Mouse (Mus musculus): ENCODE measurements around the gene Sppl2b. TPM values are rescaled to one million over a fixed set of nuclear protein-coding genes. Genes with fewer than 3 reads are reported as not detected.

Sppl2b gene
- polyA plus RNA-seq, 1 experiment from 2014 or later = 56.6 TPM

DNA sequence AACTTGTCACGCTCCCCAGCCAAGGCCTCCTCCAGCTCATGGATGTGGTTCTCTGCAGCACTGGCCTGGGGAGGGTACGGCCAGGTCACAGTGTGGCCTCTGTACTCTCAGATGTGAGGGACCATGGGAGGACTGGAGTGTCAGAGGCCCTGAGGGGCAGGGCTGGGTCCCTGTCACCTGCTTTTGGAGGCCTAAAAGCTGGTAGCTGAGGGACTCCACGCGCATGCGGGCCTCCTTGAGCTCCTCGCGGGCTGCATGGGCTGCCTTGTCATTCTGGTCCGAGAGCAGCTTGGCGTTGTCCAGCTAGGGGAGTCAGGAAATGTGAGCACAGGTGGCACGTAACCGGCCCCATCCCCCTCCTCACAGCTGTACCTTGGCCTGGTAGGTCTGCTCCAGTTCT lies 49.6 kb downstream of the Sppl2b start:
- WGBS = 92% methylated on average over 11 of the region's 11 CpGs
- H3K36me3 ChIP-seq = peaks cover 76% of the 10 kb centered on the region
- no peak overlapping the region for H3K9ac ChIP-seq
- H3K4me2 ChIP-seq (replicated peaks) = no peak overlapping the region
- H3K27me3 ChIP-seq = no peaks in the 10 kb centered on the region
- H3K9me3 ChIP-seq (replicated peaks) = no peaks in the 10 kb centered on the region
- peaks cover 3% of the 10 kb centered on the region for H3K4me1 ChIP-seq
- H3K4me3 ChIP-seq = no peak overlapping the region; the same call in 1 of the 2 replicates
- ATAC-seq (ENCODE audit: low FRiP score) = no peak
- H3K27ac ChIP-seq = no peak overlapping the region

- no peak overlapping the region for H3K9ac ChIP-seq
- H3K36me3 ChIP-seq = peaks cover 81% of the 10 kb centered on the region
- H3K4me3 ChIP-seq = no peak overlapping the region
- ATAC-seq (ENCODE audit: low FRiP score) = no peak
- no peak overlapping the region for H3K4me2 ChIP-seq (replicated peaks)
- no peaks in the 10 kb centered on the region for H3K4me1 ChIP-seq
- no peak overlapping the region for H3K27ac ChIP-seq
- H3K9me3 ChIP-seq (replicated peaks) = no peaks in the 10 kb centered on the region
- 94% methylated on average over 22 of the region's 22 CpGs for WGBS
- no peaks in the 10 kb centered on the region for H3K27me3 ChIP-seq
These were observed 54.5 kb downstream of the Sppl2b start for GRCm38 (mm10) chr10:80909375-80910162.

DNA sequence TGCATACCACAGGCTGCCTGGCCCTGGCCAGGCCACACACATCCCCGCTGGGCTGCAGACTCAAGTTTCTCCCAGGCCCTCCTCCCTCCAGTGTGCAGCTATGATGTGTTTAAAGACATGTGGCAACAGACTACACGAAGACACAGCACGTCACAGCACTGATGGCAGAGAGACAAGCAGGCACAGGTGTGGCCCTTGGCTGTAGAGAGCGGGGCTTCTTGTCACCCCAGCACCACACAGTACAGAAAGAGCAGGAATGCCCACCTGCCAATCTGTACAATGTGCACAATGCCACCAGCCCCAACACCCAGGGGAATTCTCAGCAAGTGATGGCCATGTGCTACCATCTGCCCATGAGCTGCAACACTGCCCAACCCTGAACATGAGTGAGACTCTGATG lies 56.3 kb downstream of the Sppl2b start:
- no peaks in the 10 kb centered on the region for H3K9me3 ChIP-seq (replicated peaks)
- H3K27ac ChIP-seq = no peak overlapping the region
- H3K4me3 ChIP-seq = no peak overlapping the region
- H3K4me1 ChIP-seq = peaks cover 11% of the 10 kb centered on the region
- H3K4me2 ChIP-seq (replicated peaks) = no peak overlapping the region
- H3K9ac ChIP-seq = no peak overlapping the region
- 94% methylated on average over 4 of the region's 4 CpGs for WGBS
- peaks cover 76% of the 10 kb centered on the region for H3K36me3 ChIP-seq
- ATAC-seq (ENCODE audit: low FRiP score) = no peak
- H3K27me3 ChIP-seq = no peaks in the 10 kb centered on the region

DNA sequence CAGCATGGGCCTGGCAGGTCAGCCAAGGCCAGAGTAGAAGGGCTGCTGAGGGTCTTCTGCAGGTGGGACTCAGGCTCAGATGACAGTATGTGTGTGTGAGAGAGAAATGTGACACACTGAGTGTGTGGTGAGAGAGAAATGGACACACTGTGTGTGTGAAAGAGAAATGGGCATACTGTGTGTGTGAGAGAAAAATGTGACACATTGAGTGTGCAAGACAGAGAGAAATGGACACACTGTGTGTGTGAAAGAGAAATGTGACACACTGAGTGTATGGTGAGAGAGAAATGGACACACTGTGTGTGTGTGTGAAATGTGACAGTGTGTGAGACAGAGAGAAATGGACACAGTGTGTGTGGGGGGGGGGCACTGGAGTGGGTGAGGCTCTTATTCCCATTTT lies 56.8 kb downstream of the Sppl2b start:
- Histone ChIP-seq H3K9ac (no peak overlapping the region), H3K4me2 (replicated peaks) (no peak overlapping the region), H3K27ac (no peak overlapping the region), H3K9me3 (replicated peaks) (no peaks in the 10 kb centered on the region), H3K4me1 (peaks cover 16% of the 10 kb centered on the region), H3K4me3 (no peak overlapping the region), H3K27me3 (no peaks in the 10 kb centered on the region), H3K36me3 (peaks cover 73% of the 10 kb centered on the region)
- no peak for ATAC-seq (ENCODE audit: low FRiP score)

DNA sequence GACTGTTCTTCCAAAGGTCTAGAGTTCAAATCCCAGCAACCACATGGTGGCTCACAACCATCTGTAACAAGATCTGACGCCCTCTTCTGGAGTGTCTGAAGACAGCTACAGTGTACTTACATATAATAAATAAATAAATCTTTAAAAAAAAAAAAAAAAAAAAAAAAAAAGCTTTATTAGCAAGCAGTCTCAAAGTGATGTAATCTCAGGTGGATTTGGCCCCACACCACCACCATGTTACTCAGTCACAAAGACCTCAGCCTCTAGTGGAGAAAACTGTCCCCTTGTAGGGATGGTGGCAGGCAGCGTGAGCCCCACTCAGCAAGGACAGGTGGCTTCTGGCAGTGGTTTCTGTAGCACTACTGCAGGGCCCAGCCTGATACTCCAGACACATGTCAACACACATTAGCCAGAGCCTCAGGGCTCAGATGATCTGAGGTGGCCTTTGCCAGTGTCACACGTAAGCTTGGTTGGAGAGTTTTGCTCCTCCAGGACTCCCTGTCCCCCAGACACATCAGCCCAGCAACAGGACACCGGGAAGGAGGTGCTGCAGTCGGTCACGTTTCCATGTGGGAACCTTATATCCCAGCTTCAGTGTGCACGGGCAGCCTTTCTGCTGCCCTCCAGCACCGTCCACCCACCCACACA lies 58.4 kb downstream of the Sppl2b start:
- Histone ChIP-seq H3K9ac (no peak overlapping the region), H3K4me1 (peaks cover 26% of the 10 kb centered on the region), H3K27ac (no peak overlapping the region), H3K27me3 (no peaks in the 10 kb centered on the region), H3K4me3 (no peak overlapping the region), H3K9me3 (replicated peaks) (no peaks in the 10 kb centered on the region), H3K4me2 (replicated peaks) (no peak overlapping the region), H3K36me3 (peaks cover 57% of the 10 kb centered on the region)
- no peak for ATAC-seq (ENCODE audit: low FRiP score)
- 84% methylated on average over 7 of the region's 8 CpGs for whole genome bisulfite sequencing

DNA sequence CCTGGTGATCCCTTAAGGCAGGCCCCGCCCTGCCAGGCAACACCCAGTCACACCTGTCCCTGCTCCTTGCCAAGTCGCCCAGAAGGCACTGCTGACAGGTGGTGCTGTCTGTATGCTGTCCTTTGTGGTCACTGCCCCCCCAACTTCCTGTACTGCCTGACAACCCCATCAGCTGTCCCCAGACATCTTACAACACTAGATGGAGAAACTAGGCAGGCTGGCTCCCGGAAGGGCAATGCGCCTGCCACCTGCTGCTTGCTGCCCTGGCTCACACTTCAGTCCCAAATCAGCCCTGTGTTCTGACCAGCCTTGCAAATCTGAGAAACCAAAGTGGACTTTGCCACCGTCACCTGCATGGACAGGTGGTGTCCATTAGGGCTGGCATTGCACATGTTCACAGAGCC lies 59.2 kb downstream of the Sppl2b start:
- Histone ChIP-seq H3K9me3 (replicated peaks) (no peaks in the 10 kb centered on the region), H3K36me3 (peaks cover 49% of the 10 kb centered on the region), H3K4me1 (peaks cover 28% of the 10 kb centered on the region), H3K27ac (no peak overlapping the region), H3K4me2 (replicated peaks) (no peak overlapping the region), H3K4me3 (no peak overlapping the region), H3K27me3 (peaks cover 3% of the 10 kb centered on the region; the same call in 1 of the 2 replicates), H3K9ac (no peak overlapping the region)
- no peak for ATAC-seq (ENCODE audit: low FRiP score)
- WGBS = 92% methylated on average over 5 of the region's 5 CpGs

DNA sequence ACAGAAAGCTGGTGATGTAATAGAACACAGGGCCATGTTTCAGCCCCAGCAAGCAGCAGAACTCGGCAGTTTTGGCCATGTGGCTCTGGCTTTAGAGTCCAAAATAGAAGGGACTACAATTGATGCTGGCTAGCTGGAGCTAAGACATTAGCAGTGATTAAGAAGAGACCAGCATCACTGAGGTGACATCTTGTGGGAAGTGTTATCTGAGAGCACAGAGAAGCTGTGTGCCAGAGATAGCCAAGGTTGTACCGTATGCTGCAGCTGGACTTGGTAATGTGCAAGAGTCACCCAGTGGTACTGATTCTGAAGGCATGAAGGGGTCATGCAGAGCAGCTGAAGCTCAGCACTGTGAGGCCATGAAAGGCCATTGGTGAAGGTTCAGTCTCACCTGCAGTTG lies 60.2 kb downstream of the Sppl2b start:
- peaks cover 39% of the 10 kb centered on the region for H3K36me3 ChIP-seq
- WGBS = 90% methylated on average over 2 of the region's 2 CpGs
- no peaks in the 10 kb centered on the region for H3K9me3 ChIP-seq (replicated peaks)
- no peak overlapping the region for H3K4me3 ChIP-seq
- peaks cover 4% of the 10 kb centered on the region; the same call in 1 of the 2 replicates for H3K27me3 ChIP-seq
- no peak overlapping the region for H3K27ac ChIP-seq
- no peak overlapping the region for H3K9ac ChIP-seq
- H3K4me2 ChIP-seq (replicated peaks) = no peak overlapping the region
- ATAC-seq (ENCODE audit: low FRiP score) = no peak
- peaks cover 28% of the 10 kb centered on the region for H3K4me1 ChIP-seq

- no peak for ATAC-seq (ENCODE audit: low FRiP score)
- no peak overlapping the region for H3K27ac ChIP-seq
- H3K9me3 ChIP-seq (replicated peaks) = no peaks in the 10 kb centered on the region
- H3K4me1 ChIP-seq = peaks cover 28% of the 10 kb centered on the region
- peaks cover 4% of the 10 kb centered on the region; the same call in 1 of the 2 replicates for H3K27me3 ChIP-seq
- peaks cover 34% of the 10 kb centered on the region for H3K36me3 ChIP-seq
- H3K4me3 ChIP-seq = no peak overlapping the region
- 92% methylated on average over 4 of the region's 4 CpGs for WGBS
- no peak overlapping the region for H3K4me2 ChIP-seq (replicated peaks)
- no peak overlapping the region for H3K9ac ChIP-seq
These were observed 60.7 kb downstream of the Sppl2b start for GRCm38 (mm10) chr10:80915736-80916135.

- peak overlapping the region; percentile 98 for H3K4me2 ChIP-seq (replicated peaks)
- 5% methylated on average over 15 of the region's 15 CpGs for WGBS
- peak overlapping the region; percentile 89 for H3K4me3 ChIP-seq
- peak overlapping the region; percentile 66; the same call in 1 of the 2 replicates for H3K27ac ChIP-seq
- H3K9ac ChIP-seq = peak overlapping the region; percentile 88
- ATAC-seq (ENCODE audit: low FRiP score) = peak; percentile 18
- H3K4me1 ChIP-seq = peaks cover 33% of the 10 kb centered on the region
- no peaks in the 10 kb centered on the region for H3K9me3 ChIP-seq (replicated peaks)
- peaks cover 20% of the 10 kb centered on the region for H3K36me3 ChIP-seq
- H3K27me3 ChIP-seq = peaks cover 4% of the 10 kb centered on the region; the same call in 1 of the 2 replicates
These were observed 62.3 kb downstream of the Sppl2b start for GRCm38 (mm10) chr10:80917336-80917778.

DNA sequence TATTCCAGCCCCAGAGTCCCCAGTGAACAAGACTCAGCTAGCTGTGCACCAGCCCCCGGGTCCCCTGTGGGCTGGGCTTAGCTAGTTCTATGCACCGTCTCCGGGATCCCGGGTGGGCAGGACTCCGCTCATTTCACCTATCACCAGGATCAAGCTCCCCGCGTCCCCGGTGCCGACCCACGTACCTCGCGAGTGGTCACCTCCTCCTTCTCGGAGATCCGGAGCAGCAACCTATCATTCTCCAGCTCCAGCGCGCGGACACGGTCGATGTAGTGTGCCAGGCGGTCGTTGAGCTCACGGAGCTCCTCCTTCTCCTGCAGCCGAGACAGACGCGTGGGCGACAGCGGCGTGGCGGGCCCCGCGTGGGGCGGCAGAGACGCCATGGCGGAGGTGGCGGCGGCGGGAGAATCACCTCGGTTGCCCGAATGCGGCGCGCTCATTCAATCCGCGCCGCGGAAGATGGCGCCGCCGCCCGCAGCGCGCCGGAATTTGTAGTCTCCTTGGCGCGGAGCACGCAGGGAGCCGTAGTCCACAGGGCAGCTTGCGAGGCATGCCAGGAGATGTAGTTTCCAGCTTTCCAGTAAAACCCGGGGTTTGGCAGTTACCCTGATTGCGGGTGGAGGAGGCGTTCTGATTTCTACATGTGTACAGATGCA lies 62.8 kb downstream of the Sppl2b start, which contains the start of gene Lmnb2:
Lmnb2 (minus strand) TSS at position 467 of the 656 bp plus-strand sequence.
- H3K36me3 ChIP-seq = peaks cover 18% of the 10 kb centered on the region
- no peaks in the 10 kb centered on the region for H3K9me3 ChIP-seq (replicated peaks)
- H3K4me2 ChIP-seq (replicated peaks) = peak within 1 kb of the TSS; percentile 98
- H3K27me3 ChIP-seq = peaks cover 4% of the 10 kb centered on the region
- peak; percentile 76 for ATAC-seq (ENCODE audit: low FRiP score)
- peak within 1 kb of the TSS; percentile 89 for H3K4me3 ChIP-seq
- under 1% methylated on average over 61 of the region's 61 CpGs for WGBS
- peak within 1 kb of the TSS; percentile 66 for H3K27ac ChIP-seq
- peak within 1 kb of the TSS; percentile 88 for H3K9ac ChIP-seq
- H3K4me1 ChIP-seq = peaks cover 33% of the 10 kb centered on the region
